Mouse (Mus musculus): ENCODE measurements around the gene Scn8a.

The Scn8a gene

GRCm38 (mm10) chr15:101068671-101069070 is 199.0 kb downstream of the Scn8a start:
- DNase-seq (ENCODE audit: extremely low spot score, low read depth, low spot score): no peak

GRCm38 (mm10) chr15:101069641-101070190 is 200.1 kb downstream of the Scn8a start:
- DNase-seq (ENCODE audit: extremely low spot score, low read depth, low spot score): no peak

- no peak for DNase-seq (ENCODE audit: extremely low spot score, low read depth, low spot score)
Observed at GRCm38 (mm10) chr15:101070762-101071161, 201.1 kb downstream of the Scn8a start.

GRCm38 (mm10) chr15:101072736-101073135 is 203.1 kb downstream of the Scn8a start:
- DNase-seq (ENCODE audit: extremely low spot score, low read depth, low spot score): no peak

DNA sequence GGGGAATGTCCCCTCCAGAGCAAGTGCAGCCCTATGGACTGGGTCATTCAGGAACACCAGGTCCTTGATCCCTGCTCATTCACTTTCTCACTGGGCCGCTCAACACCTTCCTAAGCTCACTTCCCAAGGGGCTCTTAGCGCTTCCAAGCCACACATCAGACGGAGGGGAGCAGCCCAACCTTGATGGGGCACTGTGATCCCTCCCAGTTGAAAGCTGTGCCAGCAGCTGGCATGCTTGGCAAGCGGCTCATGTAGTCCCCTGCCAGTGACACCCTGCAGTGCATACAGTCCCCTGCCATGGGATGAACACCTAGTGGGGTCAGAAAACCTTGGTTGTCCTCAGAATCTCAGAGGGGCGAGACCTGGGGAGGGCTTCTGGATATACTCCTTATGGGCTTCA is 204.4 kb downstream of the Scn8a start:
- DNase-seq (ENCODE audit: extremely low spot score, low read depth, low spot score): no peak

GRCm38 (mm10) chr15:101075150-101075549 is 205.5 kb downstream of the Scn8a start:
- DNase-seq (ENCODE audit: extremely low spot score, low read depth, low spot score): no peak

- no peak for DNase-seq (ENCODE audit: extremely low spot score, low read depth, low spot score)
Observed at GRCm38 (mm10) chr15:101075656-101076055, 206.0 kb downstream of the Scn8a start.

DNA sequence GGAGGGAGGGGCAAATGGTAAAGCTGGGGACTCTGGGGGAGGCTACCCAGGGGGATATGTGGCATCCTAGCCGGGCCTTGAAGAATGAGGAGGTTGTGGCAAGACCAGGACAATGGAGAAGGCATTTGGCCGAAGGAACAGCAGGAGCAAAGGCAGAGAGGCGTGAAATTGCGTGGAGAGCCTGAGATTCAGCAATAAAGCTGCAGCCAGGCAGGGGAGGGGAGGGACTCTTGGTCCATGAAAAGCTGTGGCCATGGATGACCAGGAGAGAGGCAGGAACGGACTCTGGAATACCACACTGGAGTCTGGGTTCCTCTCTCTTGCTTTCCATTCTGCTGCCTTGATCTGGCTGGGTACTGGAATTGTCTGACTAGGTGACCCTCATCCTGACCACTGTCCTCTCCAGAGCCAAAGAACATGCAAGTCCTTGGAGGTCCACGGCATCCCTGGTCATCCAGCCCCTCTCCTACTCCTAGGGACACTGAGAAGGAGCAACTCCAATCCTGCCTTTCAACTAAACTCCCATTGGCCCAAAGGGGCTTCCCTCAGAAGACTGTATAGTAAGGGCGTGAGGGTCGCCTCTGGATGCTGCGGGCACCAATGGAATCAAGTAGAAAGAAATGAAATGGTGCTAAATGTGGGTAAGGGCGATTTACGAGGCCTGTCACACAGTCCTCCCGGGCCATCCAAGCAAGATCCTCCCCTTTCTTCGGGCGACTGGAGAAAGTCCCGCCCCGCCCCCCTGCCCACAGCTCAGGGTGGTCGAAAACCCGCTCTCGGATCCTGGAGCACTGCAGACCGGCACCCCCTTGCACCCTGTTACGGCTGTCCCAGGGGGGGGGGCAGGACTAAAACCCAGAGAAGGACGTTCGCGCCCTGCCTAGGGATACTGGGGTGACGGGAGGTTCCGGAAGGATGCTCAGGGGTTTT is 206.7 kb downstream of the Scn8a start:
- no peak for DNase-seq (ENCODE audit: extremely low spot score, low read depth, low spot score)

DNA sequence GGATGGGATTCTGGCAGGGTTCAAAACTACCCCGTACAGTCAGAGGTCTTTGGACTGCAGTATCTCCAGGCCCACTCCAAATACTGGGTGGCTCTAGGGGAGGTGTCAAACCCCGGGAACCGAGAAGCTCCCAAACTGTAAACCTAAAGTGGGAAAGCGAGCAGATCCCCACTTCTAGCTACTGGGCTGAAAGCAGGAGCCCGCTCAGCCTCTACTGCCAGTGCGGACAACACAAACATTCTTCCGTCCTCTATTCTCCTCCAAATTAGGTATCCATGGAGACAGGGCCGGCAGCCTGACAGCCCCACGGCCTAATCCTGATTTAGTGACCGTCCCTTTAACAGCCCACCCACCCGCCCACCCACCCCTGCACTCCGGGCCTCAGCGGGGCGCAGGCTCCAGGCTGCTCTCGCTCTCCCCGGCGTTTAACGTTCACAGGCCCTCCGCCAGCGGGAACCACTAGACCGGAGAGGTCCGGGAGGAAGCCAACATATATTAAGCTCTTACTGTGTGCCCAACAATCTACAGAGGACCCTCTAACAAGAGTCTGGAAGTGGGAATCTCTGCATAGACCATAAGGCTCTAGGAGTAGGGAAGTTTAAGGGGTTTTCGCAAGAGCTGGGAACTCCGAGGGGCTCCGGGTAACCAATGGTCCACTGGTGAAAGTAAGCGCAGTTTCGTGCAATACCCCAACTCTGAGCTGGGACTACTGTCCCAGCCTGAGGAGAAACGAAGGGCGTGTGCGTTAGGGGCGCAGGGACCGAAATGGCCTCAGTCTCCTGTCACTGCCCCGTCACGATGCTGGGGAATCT is 207.5 kb downstream of the Scn8a start:
- no peak for DNase-seq (ENCODE audit: extremely low spot score, low read depth, low spot score)

GRCm38 (mm10) chr15:101077813-101078730 is 208.4 kb downstream of the Scn8a start, which contains the start of gene Fignl2:
Gene Fignl2 (minus strand): TSS chr15:101078567.
- DNase-seq (ENCODE audit: extremely low spot score, low read depth, low spot score): no peak

DNA sequence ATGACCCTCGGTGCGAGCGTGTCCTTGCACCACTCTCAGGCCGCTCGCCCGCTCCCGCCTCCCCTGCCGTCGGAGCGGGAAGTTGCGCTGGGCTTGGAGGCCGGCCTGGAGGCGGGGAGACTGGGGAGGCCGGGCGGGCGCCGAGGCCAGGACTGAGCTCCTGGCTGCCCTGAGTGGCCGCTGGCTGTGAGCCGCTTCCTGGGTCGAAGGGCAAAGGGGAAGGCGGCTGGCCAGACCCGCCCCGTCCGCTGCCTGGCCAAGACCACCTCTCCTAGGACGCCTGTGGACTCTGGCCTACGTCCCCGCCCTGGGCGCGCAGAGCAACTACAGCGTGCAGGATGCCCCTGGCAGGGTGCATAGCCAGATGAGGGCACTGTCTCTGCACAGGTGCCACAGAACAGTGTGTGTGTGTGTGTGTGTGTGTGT is 209.1 kb downstream of the Scn8a start:
- no peak for DNase-seq (ENCODE audit: extremely low spot score, low read depth, low spot score)

DNA sequence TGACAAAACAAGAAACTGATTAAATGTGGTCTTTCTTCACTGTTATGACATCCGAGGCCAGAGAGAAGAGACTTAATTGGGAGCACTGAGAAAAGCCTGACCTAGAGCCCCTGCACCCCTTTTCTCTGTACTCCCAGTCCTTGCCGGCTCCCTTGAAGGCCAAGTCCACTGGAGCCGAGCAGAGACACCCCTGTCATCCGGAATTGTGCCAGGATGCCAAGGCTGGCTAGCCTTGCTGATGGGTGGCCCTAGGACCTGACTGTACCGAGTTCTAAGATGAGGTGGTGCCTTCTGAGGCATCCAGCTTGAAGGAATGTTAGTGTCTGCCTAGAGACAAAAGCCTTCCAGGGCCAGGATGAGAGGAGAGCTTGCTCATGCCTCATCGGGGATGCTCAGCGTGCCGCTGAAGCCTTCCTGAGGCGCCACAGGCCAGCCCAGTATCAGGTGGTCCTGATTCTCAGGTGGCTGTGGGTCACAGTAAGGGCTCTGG is 210.4 kb downstream of the Scn8a start:
- DNase-seq (ENCODE audit: extremely low spot score, low read depth, low spot score): no peak

DNA sequence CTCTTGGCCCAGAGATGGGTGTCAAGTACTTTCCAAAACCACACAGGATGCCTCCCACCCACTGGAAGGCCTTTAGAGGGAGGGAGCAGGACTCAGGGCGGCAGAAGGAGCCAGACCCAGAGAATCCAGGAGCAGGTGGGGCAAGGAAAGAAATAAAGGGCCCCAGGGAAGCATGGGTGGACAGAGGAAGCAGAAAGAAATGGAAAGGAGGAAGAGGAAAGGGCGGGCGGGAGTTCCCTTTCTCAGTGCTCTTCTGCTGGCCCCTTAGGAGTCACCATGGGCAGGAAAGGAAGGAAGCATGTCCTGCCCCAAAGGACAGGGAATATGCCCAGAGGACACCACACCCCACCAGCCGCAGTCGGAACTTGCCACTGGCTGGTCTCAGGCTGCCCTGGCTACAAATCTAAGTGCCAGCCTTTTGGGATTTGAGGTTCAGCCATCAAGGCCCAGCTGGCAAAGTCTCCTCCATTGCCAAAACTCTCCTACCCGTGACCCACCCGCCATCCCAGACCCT is 211.4 kb downstream of the Scn8a start:
- no peak for DNase-seq (ENCODE audit: extremely low spot score, low read depth, low spot score)

GRCm38 (mm10) chr15:101082236-101082635 is 212.6 kb downstream of the Scn8a start:
- no peak for DNase-seq (ENCODE audit: extremely low spot score, low read depth, low spot score)

- no peak for DNase-seq (ENCODE audit: extremely low spot score, low read depth, low spot score)
Observed at GRCm38 (mm10) chr15:101084499-101084898, 214.8 kb downstream of the Scn8a start.

DNA sequence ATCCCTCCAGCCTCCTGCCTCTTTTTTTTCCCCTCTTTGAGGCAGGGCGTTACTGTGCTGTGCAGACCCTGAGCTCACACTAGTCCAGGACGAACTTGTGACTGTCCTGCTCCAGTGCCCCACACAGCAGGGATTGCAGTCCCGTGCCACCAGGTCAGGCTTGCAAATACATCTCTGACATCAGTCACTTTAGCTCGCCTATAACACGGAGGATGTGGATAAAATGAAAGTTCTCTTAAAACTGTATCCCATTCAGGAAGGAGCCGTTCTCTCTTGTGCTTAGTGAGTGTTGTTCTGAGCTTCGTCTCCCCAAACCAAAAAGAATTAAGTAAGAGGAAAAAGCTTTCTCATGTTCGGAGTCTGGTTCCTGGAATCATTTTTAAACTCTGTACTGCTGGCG is 216.8 kb downstream of the Scn8a start:
- no peak for DNase-seq (ENCODE audit: extremely low spot score, low read depth, low spot score)

DNA sequence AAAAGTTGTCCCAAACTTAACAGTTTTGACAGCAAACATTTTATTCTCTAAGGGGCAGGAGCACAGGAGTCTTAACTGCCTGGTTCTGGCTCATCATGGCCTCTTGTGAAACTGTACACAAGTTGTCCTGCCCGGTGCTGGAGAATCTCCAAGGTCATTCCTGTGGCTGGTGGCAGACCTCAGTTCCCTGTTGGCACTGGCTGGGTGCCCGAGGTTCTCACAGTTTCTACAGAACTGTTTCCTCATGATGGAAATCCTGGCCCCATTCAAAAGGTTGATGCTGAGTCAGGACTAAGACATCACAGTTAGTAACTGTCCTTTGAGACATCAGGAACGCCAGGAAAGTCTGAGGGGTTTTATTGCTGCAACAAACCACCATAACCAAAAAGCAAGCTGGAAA is 217.3 kb downstream of the Scn8a start:
- DNase-seq (ENCODE audit: extremely low spot score, low read depth, low spot score): no peak

GRCm38 (mm10) chr15:101088291-101088690 is 218.6 kb downstream of the Scn8a start:
- DNase-seq (ENCODE audit: extremely low spot score, low read depth, low spot score): no peak

GRCm38 (mm10) chr15:101091551-101091950 is 221.9 kb downstream of the Scn8a start:
- no peak for DNase-seq (ENCODE audit: extremely low spot score, low read depth, low spot score)

Data from hindlimb bud, embryonic 11.5 days (tissue).